Mouse (Mus musculus): ENCODE measurements around the gene Tmem132c. TPM values are rescaled to one million over a fixed set of nuclear protein-coding genes. Genes with fewer than 3 reads are reported as not detected.

Tmem132c gene
- polyA plus RNA-seq, 1 experiment from 2014 or later = 2.0 TPM

DNA sequence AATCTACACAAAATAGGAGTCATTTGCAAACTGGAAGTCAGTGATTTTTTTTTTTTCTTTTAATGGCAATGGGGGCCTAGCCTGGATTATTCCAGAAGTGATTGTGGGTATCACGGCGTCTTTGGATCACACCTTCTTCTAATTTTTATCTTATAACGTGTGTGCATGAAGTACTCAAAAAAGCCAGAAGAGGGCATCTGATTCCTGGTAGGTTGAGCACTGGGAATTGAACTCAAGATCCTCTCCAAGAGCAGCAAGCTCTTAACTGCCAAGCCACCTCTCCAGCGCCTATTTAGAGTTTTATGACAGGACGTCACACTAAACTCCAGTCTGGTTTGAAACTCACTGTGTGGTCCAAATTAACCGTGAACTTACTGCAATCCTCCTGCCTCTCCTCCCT, 346.2 kb downstream of the Tmem132c start:
- H3K9ac ChIP-seq = no peak overlapping the region
- H3K27ac ChIP-seq = no peak overlapping the region
- no peak overlapping the region for H3K4me3 ChIP-seq (replicated peaks)
- no peaks in the 10 kb centered on the region for H3K9me3 ChIP-seq
- 66% methylated on average over 6 of the region's 6 CpGs for whole genome bisulfite sequencing
- ATAC-seq (ENCODE audit: insufficient read depth, low FRiP score, low read depth) = no peak
- H3K4me2 ChIP-seq = no peak overlapping the region
- no peaks in the 10 kb centered on the region for H3K36me3 ChIP-seq
- no peaks in the 10 kb centered on the region for H3K4me1 ChIP-seq
- no peaks in the 10 kb centered on the region for H3K27me3 ChIP-seq (replicated peaks)

DNA sequence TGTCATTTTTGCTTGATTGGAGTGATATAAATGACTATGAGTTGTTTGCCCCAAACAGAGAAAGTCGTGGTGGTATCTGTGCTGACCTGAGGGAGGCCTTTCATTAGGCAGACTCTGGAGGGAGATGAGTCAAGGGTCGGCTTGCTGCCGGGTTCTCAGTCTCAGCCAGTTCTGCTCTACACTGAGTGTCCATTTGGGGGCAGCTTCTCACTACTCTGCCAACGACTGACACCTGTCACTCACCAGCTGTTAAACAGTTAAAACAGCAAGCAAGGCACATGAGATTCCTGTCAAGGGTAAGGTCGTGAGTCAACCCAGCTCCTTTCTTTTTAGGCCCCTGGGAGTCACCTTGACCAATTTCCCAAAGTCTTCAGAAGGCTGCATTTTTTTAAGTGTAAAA, 350.8 kb downstream of the Tmem132c start:
- Histone ChIP-seq H3K4me2 (no peak overlapping the region), H3K36me3 (peaks cover 34% of the 10 kb centered on the region), H3K4me3 (replicated peaks) (no peak overlapping the region), H3K4me1 (no peaks in the 10 kb centered on the region), H3K9ac (no peak overlapping the region), H3K9me3 (no peaks in the 10 kb centered on the region), H3K27me3 (replicated peaks) (no peaks in the 10 kb centered on the region), H3K27ac (no peak overlapping the region)
- 74% methylated on average over 5 of the region's 5 CpGs for WGBS
- ATAC-seq (ENCODE audit: insufficient read depth, low FRiP score, low read depth) = no peak

DNA sequence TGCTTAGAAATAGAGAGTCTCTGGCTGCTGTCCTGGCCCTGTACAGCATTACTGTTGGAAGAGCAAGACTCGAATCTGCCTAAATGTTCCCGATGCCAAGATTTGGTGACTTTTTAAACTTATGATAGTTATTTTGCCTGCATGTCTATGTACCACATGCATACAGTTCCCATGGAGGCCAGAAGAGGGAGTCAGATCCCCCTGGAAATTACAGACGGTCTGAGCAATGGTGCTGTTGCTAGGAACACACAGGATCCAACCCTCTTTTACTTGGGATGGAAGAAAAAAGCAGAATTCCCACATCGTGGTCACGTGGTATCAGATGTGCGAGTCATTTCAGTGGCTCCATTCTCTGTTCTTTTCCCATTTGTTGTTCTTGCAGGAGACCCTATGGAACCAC, 351.2 kb downstream of the Tmem132c start:
- Histone ChIP-seq H3K9me3 (no peaks in the 10 kb centered on the region), H3K36me3 (peaks cover 34% of the 10 kb centered on the region), H3K9ac (no peak overlapping the region), H3K4me3 (replicated peaks) (no peak overlapping the region), H3K4me1 (no peaks in the 10 kb centered on the region), H3K4me2 (no peak overlapping the region), H3K27me3 (replicated peaks) (no peaks in the 10 kb centered on the region), H3K27ac (no peak overlapping the region)
- no peak for ATAC-seq (ENCODE audit: insufficient read depth, low FRiP score, low read depth)
- WGBS = 78% methylated on average over 6 of the region's 6 CpGs

DNA sequence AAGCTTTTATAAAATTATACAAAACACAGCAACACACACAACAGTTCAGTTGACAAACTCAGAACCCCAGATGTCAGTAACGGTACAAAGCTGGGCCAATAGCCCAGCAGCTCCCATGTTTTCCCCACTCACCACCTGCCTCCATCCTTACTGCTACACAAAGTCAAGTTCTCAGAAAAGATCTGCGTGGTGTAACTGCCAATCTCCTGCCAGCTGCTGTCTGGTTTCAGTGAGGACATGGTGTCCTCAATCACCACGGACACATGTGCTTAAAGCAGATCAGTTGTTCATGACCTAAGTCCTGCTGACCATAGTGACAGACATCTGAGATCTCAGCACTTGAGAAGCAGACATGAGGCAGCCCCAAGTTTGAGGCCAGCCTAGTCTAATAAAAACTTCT, 354.1 kb downstream of the Tmem132c start:
- no peak overlapping the region for H3K4me2 ChIP-seq
- H3K9me3 ChIP-seq = no peaks in the 10 kb centered on the region
- peaks cover 58% of the 10 kb centered on the region for H3K36me3 ChIP-seq
- no peaks in the 10 kb centered on the region for H3K27me3 ChIP-seq (replicated peaks)
- H3K9ac ChIP-seq = no peak overlapping the region
- H3K27ac ChIP-seq = no peak overlapping the region
- 90% methylated on average over 3 of the region's 3 CpGs for WGBS
- H3K4me3 ChIP-seq (replicated peaks) = no peak overlapping the region
- H3K4me1 ChIP-seq = no peaks in the 10 kb centered on the region
- ATAC-seq (ENCODE audit: insufficient read depth, low FRiP score, low read depth) = no peak

DNA sequence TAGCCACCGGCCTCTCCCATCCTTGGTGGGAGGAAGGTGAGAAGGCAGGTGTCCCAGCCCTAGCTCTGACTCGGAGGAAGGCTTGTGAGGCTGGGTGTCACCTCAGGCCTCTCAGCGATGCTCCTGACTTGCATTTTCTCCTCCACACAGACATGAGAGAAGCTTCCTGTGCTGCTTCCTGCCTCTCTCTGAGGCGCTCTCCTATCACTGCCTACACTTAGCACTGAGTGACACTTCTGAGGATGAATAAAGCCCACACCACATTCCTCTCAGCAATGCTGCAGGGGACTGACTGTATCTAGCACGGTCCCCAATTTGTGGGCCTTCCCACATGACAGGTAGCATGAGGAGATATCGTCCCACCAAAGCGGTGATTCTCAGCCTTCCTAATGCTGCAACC, 355.3 kb downstream of the Tmem132c start:
- H3K4me1 ChIP-seq = no peaks in the 10 kb centered on the region
- H3K4me2 ChIP-seq = no peak overlapping the region
- H3K4me3 ChIP-seq (replicated peaks) = no peak overlapping the region
- no peak overlapping the region for H3K9ac ChIP-seq
- WGBS = 86% methylated on average over 7 of the region's 7 CpGs
- ATAC-seq (ENCODE audit: insufficient read depth, low FRiP score, low read depth) = no peak
- peaks cover 68% of the 10 kb centered on the region for H3K36me3 ChIP-seq
- H3K27me3 ChIP-seq (replicated peaks) = no peaks in the 10 kb centered on the region
- H3K27ac ChIP-seq = no peak overlapping the region
- no peaks in the 10 kb centered on the region for H3K9me3 ChIP-seq

DNA sequence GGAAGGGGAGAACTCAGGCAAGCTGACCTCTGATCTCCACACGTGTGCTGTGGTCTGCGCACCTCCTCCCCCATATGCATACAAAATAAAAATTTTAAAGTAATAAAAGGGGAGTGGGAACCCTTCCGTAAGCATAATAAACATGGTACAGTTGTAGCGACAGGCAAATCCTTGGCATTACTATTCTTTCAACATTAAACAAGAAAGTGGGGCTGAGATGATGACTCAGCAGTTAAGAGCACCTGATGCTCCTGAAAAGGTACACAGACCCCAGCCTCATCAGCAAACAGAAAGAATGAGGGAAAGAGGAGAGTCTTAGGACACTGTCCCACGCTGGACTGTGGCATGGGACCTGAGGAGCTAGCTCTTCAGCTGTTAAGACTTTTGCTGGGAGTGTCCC, 361.4 kb downstream of the Tmem132c start:
- peaks cover 48% of the 10 kb centered on the region for H3K36me3 ChIP-seq
- no peaks in the 10 kb centered on the region for H3K4me1 ChIP-seq
- no peak overlapping the region for H3K4me3 ChIP-seq (replicated peaks)
- H3K27me3 ChIP-seq (replicated peaks) = no peaks in the 10 kb centered on the region
- no peaks in the 10 kb centered on the region for H3K9me3 ChIP-seq
- no peak overlapping the region for H3K4me2 ChIP-seq
- no peak overlapping the region for H3K9ac ChIP-seq
- H3K27ac ChIP-seq = no peak overlapping the region
- WGBS = 95% methylated on average over 5 of the region's 5 CpGs
- ATAC-seq (ENCODE audit: insufficient read depth, low FRiP score, low read depth) = no peak

DNA sequence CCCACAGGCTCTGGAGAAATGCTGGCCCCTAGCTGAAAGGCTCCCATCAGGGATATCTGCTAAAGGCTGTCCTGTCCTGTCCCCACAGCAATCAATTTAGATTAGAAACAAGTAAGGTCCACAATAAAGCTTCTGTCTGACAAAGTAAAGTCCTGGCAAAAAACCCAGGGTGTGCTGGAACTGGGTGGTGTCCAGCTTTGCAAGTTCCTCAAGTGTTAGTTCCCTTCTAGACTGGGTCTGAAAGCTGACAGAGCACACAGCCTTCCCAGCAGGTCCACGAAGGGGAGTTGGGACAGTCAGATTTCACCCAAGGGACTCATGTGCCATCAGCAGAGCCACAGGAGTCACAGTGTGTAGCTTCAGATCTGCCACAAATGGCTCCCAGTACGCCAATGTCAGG, 365.9 kb downstream of the Tmem132c start:
- no peaks in the 10 kb centered on the region for H3K27me3 ChIP-seq (replicated peaks)
- 0 out of 2 replicates have a peak, but pooled peaks cover 5% of the 10 kb centered on the region for H3K4me1 ChIP-seq
- 85% methylated on average over 2 of the region's 2 CpGs for WGBS
- H3K4me3 ChIP-seq (replicated peaks) = no peak overlapping the region
- no peak overlapping the region for H3K9ac ChIP-seq
- no peak for ATAC-seq (ENCODE audit: insufficient read depth, low FRiP score, low read depth)
- no peak overlapping the region for H3K27ac ChIP-seq
- H3K36me3 ChIP-seq = peaks cover 10% of the 10 kb centered on the region; the same call in 1 of the 2 replicates
- no peaks in the 10 kb centered on the region for H3K9me3 ChIP-seq
- no peak overlapping the region for H3K4me2 ChIP-seq

DNA sequence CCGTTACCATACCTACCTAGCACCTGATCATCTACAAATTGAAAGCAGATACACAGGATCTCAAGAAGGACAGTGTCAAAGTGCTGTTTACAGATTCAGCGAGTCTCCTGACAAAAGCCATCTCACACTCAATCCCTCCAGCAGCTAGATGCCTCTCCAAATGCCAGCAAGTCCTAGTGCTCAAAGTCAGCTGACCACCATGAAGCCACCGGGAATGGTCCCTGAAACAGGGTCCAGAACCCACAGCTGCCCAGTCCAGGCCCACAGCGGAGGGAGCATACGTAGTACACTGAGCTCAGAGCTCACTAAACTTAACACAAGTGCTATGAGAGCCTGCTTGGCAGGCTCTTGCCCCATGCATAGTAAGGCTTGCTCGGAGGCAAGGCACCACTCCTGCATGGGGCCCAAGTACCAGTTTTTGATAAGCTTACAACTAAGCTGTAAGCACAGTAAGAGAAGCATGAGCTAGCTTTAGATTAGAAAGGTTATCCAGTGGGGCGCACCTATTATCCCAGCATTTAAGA, 367.6 kb downstream of the Tmem132c start:
- Histone ChIP-seq H3K4me2 (no peak overlapping the region), H3K9ac (no peak overlapping the region), H3K9me3 (no peaks in the 10 kb centered on the region), H3K4me1 (0 out of 2 replicates have a peak, but pooled peaks cover 5% of the 10 kb centered on the region), H3K27ac (no peak overlapping the region), H3K27me3 (replicated peaks) (no peaks in the 10 kb centered on the region), H3K36me3 (no peaks in the 10 kb centered on the region), H3K4me3 (replicated peaks) (no peak overlapping the region)
- 80% methylated on average over 7 of the region's 7 CpGs for WGBS
- ATAC-seq (ENCODE audit: insufficient read depth, low FRiP score, low read depth) = 0 out of 2 replicates have a peak, but pooled peaks have one; percentile 39

DNA sequence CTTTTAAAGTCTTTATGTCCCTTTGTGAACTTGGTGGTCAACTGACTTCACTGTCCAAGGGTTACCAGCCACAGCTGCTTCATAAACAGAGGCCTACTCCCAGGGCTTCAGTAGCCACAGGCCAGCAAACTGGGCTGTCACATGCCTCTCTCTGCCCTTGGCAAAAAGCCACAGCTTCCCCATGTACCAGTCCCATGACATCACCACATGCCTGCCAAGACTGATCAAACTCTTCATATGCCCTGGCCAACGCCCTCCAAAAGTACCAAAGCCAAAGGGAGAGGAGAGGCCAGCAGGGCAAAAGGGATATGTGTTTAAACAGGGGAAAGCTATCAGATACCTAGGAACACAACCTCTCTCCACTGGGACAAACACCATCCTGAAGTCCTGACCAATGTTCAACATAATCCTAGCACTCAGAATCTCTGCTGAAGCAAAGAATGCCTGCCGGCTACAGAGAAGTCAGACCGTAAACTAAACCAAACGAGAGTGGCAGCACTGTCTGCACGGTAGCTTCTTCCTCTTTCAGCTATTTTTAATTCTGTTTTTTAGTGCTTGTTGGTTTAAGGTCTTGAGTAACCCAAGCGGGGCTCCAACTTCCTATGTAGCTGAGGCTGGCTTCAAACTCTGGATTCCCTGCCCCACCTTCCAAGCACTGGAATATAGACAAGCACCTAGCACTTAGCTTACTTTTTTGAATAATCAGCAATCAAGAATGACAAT, 369.3 kb downstream of the Tmem132c start:
- H3K27ac ChIP-seq = 0 out of 2 replicates have a peak overlapping the region, but pooled peaks have one; percentile 5
- H3K27me3 ChIP-seq (replicated peaks) = no peaks in the 10 kb centered on the region
- WGBS = 73% methylated on average over 6 of the region's 6 CpGs
- H3K9ac ChIP-seq = no peak overlapping the region
- 0 out of 2 replicates have a peak, but pooled peaks have one; percentile 59 for ATAC-seq (ENCODE audit: insufficient read depth, low FRiP score, low read depth)
- peaks cover 19% of the 10 kb centered on the region for H3K4me1 ChIP-seq
- no peak overlapping the region for H3K4me2 ChIP-seq
- H3K9me3 ChIP-seq = no peaks in the 10 kb centered on the region
- no peak overlapping the region for H3K4me3 ChIP-seq (replicated peaks)
- H3K36me3 ChIP-seq = no peaks in the 10 kb centered on the region

DNA sequence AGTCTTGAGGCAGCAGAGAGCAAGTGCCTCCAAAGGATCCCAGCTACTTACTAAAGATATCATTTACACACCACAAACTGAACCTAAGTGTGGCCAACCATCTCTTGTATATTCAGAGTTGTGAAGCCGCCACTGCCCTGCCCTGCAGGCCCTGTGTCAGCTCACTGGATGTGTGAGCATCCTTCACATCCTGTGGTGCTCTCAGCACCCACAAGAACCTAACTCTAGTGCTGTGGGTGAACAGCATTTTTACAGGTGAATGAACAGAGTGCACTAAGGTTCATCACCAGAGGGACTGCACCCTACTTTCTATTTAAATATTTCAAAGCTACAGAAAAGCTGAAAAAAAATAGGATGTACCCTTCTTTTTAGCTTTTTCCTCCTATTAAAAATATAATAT, 370.3 kb downstream of the Tmem132c start:
- Histone ChIP-seq H3K4me1 (peaks cover 23% of the 10 kb centered on the region), H3K36me3 (no peaks in the 10 kb centered on the region), H3K4me2 (no peak overlapping the region), H3K9ac (no peak overlapping the region), H3K27ac (no peak overlapping the region), H3K27me3 (replicated peaks) (no peaks in the 10 kb centered on the region), H3K9me3 (no peaks in the 10 kb centered on the region), H3K4me3 (replicated peaks) (no peak overlapping the region)
- 78% methylated on average over 1 of the region's 1 CpGs for WGBS
- ATAC-seq (ENCODE audit: insufficient read depth, low FRiP score, low read depth) = no peak

DNA sequence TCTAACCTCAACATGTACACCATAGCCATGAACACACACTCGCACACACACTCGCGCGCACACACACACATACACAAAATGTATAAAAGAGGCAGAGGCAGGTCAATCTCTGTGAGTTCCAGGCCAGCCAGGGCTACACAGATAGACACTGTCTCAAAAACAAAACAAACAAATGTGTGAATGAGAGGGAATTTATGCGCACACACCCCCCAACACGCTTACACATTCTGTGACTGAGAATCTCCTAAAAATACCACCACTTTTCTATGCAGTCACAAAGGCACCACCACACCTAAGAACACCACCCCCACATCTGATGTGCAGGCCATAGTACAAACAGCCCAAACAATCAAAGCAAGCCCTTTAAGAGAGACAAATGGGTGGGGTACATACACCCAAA, 370.8 kb downstream of the Tmem132c start:
- H3K4me3 ChIP-seq (replicated peaks) = no peak overlapping the region
- no peaks in the 10 kb centered on the region for H3K9me3 ChIP-seq
- H3K4me1 ChIP-seq = peaks cover 23% of the 10 kb centered on the region
- H3K27me3 ChIP-seq (replicated peaks) = no peaks in the 10 kb centered on the region
- WGBS = 95% methylated on average over 6 of the region's 6 CpGs
- H3K36me3 ChIP-seq = no peaks in the 10 kb centered on the region
- ATAC-seq (ENCODE audit: insufficient read depth, low FRiP score, low read depth) = no peak
- H3K9ac ChIP-seq = no peak overlapping the region
- H3K27ac ChIP-seq = no peak overlapping the region
- no peak overlapping the region for H3K4me2 ChIP-seq

Measured in stomach, embryonic 15.5 days (tissue).